Mouse (Mus musculus) urinary bladder, postnatal 14 days (tissue): Measurements from ENCODE around the gene Actl6a.

Experiments
- DNase-seq: peaks from one replicate; pipeline ENCODE4 v3.0.0; 2021; ENCODE audit warnings: low spot score

The Actl6a gene

GRCm38 (mm10) chr3:32749820-32750579 is 43.9 kb downstream of the Actl6a start:
- no peak for DNase-seq

- DNase-seq, result no peak
These were observed 48.4 kb downstream of the Actl6a start for GRCm38 (mm10) chr3:32754384-32754915.

- no peak for DNase-seq
These were observed 53.1 kb downstream of the Actl6a start for GRCm38 (mm10) chr3:32759212-32759611.

- no peak for DNase-seq
These were observed 56.9 kb downstream of the Actl6a start for GRCm38 (mm10) chr3:32762962-32763361.

- no peak for DNase-seq
These were observed 57.8 kb downstream of the Actl6a start for GRCm38 (mm10) chr3:32763902-32764301.

- DNase-seq, result no peak
These were observed 64.7 kb downstream of the Actl6a start for GRCm38 (mm10) chr3:32770781-32771180.
